Mouse (Mus musculus): ENCODE measurements around the gene Tmem107.

Gene Tmem107

DNA sequence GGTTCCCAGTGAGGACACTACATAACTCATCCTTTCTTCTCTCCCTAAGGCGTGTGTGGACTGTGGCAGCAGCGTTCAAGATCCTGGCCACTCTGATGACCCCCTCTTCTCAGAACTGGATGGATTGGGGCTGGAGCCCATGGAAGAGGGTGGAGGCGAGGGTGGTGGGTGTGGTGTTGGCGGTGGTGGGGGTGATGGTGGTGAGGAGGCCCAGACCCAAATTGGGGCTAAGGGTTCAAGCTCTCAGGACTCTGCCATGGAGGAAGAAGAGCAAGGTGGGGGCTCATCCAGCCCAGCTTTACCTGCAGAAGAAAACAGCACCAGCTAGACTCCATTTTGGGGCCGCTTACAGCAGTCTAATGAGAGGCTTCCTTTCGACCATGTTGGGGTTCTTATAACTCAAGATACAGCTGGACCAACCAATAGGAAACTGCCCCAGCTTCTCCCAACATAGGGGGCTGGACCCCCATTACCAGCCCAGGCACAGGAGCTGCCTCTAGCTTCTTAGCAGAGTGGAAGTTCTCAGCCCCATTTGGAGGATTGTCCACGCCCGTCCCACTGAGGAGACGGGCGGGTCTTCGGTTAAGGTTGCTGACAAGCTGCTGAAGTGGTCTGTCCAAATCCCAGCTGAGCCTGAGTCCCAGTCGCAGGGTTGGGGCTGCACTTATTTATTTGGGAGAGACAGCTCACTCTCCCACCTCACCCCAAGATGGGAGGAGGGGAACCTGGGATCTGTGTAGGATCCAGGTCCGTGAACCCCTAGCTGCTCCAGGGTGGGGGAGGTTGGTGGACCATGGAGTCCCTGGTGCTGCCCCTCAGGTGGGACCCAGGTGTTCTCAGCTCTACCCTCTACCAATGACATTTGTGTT is 38.7 kb downstream of the Tmem107 start:
- no peak for DNase-seq

DNA sequence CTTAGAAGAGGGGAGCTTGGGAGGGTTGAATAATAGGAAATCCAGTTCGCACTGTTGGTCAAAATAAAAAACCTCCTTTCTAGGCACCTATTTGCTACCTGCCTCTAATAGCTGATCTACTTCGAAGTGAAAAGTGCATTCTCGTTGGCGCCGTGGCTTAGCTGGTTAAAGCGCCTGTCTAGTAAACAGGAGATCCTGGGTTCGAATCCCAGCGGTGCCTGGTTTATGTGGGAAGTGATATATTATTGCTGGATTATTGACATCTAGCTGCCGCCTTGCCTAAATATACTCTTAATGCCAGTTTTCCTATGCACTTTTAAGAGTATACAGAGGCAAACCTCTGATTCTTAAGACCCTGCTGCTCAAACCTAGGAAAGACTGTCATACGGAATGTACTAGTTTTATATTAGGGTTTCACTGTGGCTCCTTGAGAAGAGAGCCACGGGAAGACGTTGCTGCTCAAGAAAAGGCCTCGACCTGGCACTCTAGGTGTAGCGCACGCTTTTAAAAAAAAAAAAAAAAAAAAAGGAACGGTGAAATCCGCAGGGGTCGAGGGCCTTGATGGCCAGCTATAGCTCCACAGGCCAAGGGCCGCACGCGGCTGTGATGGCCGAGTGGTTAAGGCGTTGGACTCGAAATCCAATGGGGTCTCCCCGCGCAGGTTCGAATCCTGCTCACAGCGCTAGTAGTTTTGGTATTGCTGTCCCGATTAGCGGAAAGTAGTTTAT is 39.9 kb downstream of the Tmem107 start:
- peak; percentile 97 to 99 for DNase-seq

DNA sequence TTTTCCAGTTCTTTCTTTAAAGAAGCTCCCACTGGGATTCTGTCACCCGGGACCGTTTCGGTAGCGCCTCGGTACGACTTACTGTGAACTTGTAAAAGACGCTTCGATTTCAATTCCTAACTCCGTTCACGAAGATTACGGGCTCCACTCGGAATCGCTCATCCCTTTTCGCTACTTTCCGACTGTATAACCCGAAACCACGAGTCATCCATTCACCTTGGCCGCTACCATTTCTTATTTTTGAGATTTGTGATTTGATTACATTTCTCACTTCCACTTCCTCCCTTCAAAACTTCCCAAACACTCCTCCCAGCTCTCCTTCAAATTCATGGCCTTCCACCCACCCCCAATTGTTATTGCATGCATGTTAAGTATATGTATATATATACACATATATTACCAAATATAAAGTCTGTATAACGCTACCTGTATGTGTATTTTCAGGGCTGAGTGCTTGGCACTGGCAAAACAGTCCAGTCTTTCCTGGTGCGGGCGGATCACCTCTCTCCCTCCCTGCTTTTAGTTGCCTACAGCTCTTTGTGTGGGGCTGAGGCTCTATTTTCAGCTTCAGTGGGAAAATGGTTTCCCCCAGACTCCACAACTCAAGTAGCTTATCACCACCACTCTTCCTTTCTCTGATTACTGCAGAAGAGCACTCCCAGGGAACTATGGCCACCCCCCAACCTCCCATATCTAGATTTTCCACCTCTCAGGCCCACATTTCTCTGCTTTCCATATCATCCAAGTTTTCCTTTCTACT is 40.6 kb downstream of the Tmem107 start:
- DNase-seq = no peak

DNA sequence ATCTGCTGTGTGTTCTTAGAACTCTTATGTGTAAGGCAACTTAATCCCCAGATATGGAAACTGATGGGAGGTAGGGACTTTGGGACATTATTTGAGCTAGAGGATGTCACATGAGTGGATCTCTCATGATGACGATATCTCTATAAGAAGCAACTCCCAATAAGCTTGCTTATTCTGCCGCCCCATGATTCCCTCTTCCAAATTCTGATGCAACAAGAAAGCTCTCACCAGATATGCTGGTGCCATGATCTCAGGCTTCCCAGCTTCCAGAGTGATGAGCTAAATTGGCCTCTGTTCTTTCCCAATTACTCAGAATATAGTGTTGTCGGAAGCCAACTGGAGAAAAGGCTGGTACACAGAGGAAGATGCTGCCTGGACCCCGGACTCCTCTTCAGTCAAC is 41.3 kb downstream of the Tmem107 start:
- DNase-seq = no peak

DNA sequence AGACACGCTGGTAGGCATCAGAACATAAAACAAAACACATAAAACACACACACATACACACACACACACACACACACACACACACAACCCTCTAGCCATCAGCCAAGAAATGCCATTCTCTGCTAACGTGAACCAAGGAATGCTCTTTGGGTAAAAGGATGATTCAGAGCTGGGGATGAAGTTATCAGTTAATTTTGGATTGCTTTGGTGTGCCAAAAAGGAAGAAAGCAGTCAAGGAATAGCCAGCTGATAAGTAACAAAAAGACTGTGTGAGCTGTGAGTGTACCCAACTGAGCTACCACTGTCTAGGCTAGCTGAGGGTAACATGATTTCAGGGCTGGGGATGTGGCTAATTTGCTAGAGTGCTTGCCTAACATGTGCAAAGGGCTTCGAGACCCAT is 43.4 kb downstream of the Tmem107 start:
- DNase-seq = no peak

DNA sequence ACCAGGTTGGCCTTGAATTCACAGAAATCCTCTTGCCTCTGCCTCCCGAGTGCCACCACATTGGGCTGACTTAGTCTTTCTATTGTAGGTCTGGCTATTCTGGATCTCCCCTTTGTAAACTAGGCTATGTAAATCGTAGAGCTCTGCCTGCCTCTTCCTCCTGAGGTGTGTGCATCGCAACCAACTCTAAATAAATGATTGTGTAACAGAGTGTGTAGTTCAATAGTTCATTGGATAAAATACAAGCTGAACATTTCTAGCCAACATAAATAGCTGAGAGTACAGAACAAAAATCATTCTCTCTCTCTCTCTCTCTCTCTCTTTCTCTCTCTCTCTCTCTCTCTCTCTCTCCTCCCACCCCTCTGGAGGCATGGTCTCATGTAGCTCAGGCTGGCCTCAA is 44.0 kb downstream of the Tmem107 start:
- DNase-seq = no peak

DNA sequence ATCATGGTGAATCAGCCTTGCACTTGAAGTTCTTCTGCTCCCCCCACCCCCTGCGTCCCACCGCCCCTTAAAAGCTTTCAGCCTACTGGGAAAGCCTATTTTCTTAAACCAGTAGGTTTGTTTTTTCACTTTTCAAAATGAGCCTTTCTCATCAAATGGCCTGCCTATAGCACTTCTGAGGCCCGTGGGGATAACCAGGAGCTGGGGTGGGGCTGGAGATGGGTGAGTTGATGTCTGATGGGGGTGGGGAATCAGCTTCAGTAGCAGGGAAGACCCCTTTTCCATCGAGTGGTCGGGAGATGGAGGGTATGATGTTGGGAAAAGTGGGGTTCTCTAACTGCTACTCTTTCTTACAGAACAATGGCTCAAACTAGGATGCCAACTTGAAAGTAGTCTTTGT is 46.2 kb downstream of the Tmem107 start:
- DNase-seq = peak in 1 of 2 experiments; percentile 37

DNA sequence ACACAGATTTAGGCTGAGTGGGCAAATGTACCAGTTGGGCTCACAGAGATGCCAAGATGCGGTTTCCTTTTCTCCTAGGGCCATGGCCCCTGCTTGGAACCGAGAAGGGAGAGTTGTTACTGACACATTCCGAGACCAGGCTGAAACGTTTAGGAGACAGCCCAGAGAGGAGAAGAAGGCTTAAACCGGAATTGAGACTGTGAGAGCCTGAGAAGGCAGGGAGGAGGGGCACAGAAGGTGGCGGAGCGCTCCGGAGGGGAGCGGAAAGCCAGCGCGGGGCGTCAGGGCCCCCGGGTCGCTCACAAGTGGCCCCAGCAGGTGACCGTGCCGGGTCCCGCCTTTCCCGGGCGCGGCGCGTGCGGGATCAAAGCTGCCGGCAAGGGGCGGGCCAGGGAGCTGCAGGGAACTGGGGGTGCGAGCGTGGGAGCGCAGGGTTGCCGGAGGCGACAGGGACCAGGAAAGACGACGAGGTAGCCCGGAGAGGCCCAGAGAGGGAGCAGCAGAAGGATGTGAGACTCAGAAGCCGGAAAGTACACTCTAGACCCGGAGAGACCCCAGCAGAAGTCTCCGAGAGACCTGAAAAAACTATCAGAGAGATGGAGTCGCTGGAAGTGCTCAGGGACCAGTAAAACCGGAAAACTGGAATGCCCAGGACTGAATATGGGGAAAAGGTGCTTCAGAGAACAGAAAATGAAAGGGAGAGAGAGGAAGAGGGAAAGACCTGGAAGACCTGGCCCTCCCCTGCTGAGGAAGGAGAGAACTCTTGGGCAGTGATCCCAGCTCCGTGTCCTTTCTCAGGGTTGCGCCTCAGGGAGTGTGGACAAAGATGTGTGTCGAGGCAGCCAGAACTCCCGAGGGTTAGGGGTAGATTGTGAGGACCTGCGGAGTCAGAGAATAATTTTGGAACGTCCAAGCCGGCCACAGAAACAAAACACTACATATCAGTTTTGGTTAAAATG is 47.4 kb downstream of the Tmem107 start:
- DNase-seq = peak; percentile 77 to 78

DNA sequence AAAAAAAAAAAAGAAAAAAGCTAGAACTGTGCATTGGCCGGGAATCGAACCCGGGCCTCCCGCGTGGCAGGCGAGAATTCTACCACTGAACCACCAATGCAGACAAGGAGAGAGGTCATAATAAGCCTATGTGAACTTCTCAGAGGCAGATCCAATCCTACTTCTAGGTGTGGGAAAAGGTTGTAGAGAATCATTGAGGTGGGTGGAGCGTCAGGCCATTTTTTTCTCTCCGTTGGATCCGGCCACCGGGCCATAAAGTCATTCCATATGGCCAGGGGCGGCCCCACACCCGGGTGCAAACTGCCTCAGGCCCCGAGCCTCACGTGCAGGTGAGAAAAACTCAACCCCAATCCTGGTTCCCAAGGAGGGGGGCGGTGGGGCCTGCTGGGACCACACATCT is 48.2 kb downstream of the Tmem107 start:
- peak; percentile 93 to 96 for DNase-seq

DNA sequence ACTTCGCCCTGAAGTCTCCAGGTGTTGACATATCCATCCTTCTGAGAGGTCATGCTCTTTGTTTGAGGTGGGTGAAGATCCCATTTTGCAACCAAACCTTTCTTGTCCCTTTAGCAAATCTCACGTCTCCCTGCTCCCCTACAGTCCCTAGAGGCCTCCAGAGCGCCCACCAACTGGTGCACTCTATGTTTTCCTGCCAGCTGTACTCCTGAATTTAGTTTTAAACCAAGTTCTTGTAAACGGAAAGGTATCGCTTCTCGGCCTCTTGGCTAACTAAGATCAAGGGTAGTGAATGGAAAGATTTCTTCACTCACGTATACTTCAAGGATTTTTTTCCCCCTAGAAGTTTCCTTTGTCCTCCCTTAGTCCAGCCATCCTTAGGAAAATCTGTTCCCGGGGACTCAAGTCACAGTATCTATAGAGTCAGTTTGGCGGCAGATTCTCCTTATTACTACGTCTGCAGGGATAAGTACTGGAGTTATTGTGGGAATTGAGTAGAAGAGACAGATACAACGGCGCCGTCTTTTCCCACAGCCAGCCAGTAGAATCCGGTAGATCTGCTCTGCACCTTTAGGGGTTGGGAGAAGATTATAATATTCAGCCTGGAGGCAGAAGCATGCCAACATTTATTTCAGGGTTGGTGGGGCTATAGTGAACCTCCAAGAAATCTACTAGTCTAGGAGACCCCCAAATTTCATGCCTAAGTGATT is 49.0 kb downstream of the Tmem107 start:
- no peak for DNase-seq

DNA sequence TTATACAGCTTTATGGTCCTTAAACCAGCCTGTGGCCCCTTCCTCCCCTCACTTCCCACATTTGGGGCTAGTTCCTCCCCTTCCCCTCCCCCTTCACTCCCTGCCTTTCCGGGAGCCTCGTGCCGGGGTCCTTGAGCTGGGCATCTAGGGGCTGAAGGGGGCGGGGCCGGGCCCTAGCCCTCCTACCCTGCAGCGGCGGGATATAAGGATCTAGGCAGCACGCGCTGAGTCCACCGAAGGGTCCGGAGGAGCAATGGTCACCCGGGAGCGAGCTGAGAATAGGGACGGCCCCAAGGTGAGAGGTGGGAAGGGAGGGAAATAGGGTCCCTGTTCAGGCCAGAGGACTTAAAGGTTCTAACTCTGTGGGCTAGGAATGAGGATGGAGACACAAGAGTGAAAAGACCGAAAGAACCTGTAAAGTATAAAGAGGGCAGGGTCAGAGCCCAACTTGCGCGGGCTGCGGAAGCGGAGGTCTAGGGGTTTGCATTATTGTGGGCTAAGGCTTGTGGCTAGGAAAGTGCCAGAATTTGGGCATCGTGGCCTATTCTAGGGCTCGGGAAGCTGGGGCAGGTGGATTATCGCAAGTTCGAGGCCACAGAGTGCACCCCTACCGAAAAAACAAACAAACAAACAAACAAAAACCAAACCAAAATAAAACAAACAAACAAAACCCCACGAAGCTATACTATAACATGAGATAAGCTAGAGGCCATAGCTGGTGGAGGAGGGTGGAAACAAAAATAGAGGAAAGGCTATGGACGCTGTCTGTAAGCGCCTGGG is 49.8 kb downstream of the Tmem107 start, which contains the start of gene Hes7:
Gene Hes7, plus strand, starts transcription at position 184 of the 780 bp plus-strand sequence.
- peak; percentile 38 to 44 for DNase-seq

DNA sequence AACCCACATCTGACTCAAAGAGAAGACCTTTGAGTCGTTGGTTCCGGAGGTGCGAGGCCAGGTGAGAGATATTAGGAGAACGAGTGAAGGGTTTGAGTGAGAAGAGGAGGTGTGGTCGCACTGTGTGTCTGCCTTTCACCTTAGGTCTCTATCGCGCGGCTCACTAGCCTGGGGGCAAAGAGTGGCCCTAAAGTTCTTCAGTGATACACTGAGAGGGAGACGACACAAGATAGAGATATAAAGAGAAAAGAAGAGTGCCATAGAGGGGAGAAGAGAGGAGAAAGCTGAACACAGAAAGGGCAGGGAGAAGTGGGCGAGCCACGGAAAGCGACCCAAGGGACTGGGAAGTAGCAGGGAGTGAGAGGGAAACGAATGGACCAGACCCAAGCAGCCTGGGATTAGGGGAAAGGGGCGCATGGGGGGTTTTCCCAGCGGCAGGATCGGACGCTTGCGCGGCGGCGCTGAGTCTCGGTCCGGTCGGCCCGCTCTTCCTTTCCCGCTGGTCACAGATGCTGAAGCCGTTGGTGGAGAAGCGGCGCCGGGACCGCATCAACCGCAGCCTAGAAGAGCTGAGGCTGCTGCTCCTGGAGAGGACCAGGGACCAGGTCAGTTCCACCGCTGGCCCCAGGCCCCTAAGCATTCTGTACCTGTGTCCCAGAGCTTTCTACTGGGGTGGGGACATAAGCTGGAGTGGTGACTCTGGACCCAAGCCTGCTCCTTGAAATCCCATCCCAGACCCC is 50.6 kb downstream of the Tmem107 start:
- peak; percentile 41 to 53 for DNase-seq

DNA sequence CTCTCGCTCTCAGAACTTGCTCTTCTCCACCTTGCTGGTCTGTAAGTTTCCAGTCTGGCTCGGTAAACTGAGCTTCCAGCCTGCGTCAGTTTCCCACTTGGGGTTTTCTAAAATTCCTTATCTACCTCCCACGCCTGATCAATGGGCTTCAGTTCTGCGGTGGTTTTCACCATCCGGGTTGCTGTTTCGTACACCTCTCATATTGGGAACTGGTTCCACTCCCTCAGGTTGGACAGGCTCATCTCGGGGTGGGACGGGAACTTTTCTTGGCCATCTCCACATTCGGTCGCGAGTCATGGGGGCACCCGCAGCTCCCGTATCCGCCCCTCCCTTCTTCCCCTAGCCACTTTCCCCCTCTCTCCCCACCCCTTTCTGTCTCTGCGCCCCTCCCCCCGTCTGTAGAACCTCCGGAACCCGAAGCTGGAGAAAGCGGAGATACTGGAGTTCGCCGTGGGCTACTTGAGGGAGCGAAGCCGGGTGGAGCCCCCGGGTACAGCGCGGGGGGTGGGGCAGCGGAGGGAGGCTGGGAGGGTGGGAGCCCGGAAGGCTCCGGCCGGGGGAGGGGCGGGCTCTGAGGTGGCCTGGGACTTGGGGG is 51.2 kb downstream of the Tmem107 start:
- DNase-seq = peak; percentile 73 to 76

DNA sequence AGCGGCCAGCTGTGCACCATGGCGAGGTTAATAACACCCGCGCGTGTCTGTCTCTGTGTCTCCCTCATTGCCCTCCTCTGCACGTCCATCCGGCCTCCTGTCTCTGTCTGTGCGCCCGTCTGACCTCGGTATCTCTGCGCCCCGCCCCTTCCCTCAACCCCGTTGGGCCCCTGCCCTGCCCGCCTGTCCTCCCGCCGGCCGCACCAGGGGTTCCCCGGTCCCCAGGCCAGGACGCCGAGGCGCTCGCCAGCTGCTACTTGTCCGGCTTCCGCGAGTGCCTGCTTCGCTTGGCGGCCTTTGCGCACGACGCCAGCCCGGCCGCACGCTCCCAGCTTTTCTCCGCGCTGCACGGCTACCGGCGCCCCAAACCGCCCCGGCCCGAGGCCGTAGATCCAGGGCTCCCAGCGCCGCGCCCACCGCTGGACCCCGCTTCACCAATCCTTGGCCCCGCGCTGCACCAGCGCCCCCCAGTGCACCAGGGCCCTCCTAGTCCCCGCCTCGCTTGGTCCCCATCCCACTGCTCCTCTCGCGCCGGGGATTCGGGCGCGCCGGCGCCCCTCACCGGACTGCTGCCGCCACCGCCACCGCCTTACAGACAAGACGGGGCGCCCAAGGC is 51.8 kb downstream of the Tmem107 start, which contains the start of gene 9130213A22Rik:
Gene 9130213A22Rik, minus strand, starts transcription at position 254 of the 616 bp plus-strand sequence.
- DNase-seq = peak; percentile 92 to 95
